Mouse (Mus musculus): ENCODE data around the gene Aplp2. TPM values are rescaled to one million over a fixed set of nuclear protein-coding genes. Genes with fewer than 3 reads are reported as not detected.

Gene Aplp2
- total and polyA plus RNA-seq, 2 experiments from 2014 or later, result 444 to 466 TPM

DNA sequence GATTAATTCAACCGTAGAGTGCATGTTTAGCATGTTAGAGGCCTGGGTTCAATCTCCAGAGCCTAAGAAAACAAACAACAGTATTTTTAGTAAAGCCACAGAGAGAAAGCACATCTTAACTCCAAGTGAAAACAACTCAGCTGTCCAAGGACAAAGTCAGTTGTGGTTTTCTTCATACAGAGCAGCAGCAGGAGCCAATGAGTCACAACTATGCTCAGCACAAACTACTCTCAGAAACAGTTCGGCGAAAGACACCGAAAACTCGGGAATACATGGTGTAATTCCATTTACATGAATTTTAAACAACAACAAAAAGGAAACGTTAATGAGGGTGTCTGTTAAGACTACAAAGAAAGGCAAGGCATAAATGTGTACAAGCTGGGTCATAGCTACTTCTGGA, 8.5 kb downstream of the Aplp2 start:
- no peaks in the 10 kb centered on the region for H3K9me3 ChIP-seq (ENCODE audit: low read length)
- H3K27ac ChIP-seq, result no peak overlapping the region
- H3K9ac ChIP-seq (replicated peaks; ENCODE audit: low read length), result no peak overlapping the region
- 78% methylated on average over 6 of the region's 6 CpGs for WGBS
- H3K4me3 ChIP-seq (ENCODE audit: low read length), result no peak overlapping the region
- no peaks in the 10 kb centered on the region; the same call in 1 of the 2 replicates for H3K4me1 ChIP-seq (ENCODE audit: insufficient read depth, low read length)
- no peak for DNase-seq (ENCODE audit: low spot score)
- no peak for TF ChIP-seq CTCF (IDR thresholded peaks at IDR 0.05; ENCODE audit: low read depth)
- H3K4me2 ChIP-seq (ENCODE audit: low read depth, low read length), result no peak overlapping the region
- H3K36me3 ChIP-seq (ENCODE audit: insufficient read depth, low read length), result no peaks in the 10 kb centered on the region
- ATAC-seq, result no peak
- no peaks in the 10 kb centered on the region for H3K27me3 ChIP-seq (ENCODE audit: insufficient read depth, low read length)

DNA sequence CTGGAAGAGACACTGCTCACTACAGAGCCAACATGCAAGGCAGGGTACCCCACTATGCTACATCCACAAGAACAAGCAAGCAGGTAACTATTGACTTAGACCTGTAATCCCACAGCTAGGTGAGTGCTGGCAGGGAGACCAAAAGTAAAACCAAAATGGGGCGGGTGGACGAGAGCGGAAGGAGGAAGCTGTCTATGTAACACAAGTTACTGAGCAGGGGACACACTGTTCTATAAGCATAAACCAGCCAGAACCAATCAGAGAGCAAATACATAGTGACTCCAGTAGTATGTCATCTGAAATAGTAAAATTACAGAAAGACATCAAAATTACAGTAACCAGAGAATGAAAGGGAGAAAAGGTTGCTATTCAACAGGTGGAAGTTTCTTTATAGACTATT, 13.0 kb downstream of the Aplp2 start:
- DNase-seq (ENCODE audit: low spot score), result no peak
- Histone ChIP-seq H3K4me3 (ENCODE audit: low read length) (no peak overlapping the region), H3K36me3 (ENCODE audit: insufficient read depth, low read length) (no peaks in the 10 kb centered on the region), H3K4me1 (ENCODE audit: insufficient read depth, low read length) (no peaks in the 10 kb centered on the region), H3K27ac (no peak overlapping the region), H3K4me2 (ENCODE audit: low read depth, low read length) (no peak overlapping the region), H3K27me3 (ENCODE audit: insufficient read depth, low read length) (no peaks in the 10 kb centered on the region), H3K9ac (replicated peaks; ENCODE audit: low read length) (no peak overlapping the region), H3K9me3 (ENCODE audit: low read length) (no peaks in the 10 kb centered on the region)
- no peak for ATAC-seq
- no peak for TF ChIP-seq CTCF (IDR thresholded peaks at IDR 0.05; ENCODE audit: low read depth)
- WGBS, result 98% methylated on average over 3 of the region's 3 CpGs

DNA sequence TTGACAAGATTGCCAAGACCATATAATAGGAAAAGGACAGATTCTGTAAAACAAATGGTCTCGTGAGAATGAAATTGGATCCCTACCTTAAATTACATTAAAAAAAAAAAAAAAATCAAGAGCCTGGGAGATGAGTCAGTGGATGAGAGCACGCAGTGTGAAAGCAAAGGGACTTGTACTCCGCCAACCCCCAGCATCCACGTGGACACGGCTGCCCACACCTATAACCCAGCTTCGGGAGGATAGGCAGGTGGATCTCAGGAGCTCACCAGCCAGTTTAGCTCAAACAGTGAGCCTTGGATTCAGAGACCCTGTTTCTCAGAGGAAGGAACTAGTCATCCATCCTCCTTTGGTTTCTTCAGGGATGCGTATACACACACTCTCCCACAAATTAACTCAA, 13.8 kb downstream of the Aplp2 start:
- H3K9ac ChIP-seq (replicated peaks; ENCODE audit: low read length), result no peak overlapping the region
- no peak overlapping the region for H3K4me3 ChIP-seq (ENCODE audit: low read length)
- H3K9me3 ChIP-seq (ENCODE audit: low read length), result no peaks in the 10 kb centered on the region
- H3K36me3 ChIP-seq (ENCODE audit: insufficient read depth, low read length), result no peaks in the 10 kb centered on the region; the same call in 1 of the 2 replicates
- 94% methylated on average over 7 of the region's 7 CpGs for WGBS
- H3K27me3 ChIP-seq (ENCODE audit: insufficient read depth, low read length), result no peaks in the 10 kb centered on the region
- ATAC-seq (no peak), DNase-seq (ENCODE audit: low spot score) (no peak)
- TF ChIP-seq CTCF (IDR thresholded peaks at IDR 0.05; ENCODE audit: low read depth), result no peak
- no peaks in the 10 kb centered on the region for H3K4me1 ChIP-seq (ENCODE audit: insufficient read depth, low read length)
- no peak overlapping the region for H3K27ac ChIP-seq
- H3K4me2 ChIP-seq (ENCODE audit: low read depth, low read length), result no peak overlapping the region

DNA sequence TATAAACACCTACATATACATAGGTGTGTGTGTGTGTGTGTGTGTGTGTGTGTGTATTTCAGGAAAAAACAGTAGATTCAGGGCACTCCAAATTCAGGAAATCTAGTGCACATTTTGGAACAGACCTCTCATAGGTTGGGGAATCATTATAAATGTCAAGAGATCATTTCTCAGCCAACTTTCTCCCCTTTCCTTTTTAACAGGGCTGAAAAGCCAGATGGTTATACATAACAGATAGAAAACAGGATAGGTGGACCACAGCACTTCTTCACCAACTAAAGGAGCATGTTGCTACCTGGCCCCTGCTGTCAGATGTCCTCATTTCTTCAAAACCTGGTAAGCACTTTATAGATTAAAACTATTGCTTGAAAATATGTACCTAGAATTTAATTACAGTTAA, 14.9 kb downstream of the Aplp2 start:
- H3K27me3 ChIP-seq (ENCODE audit: insufficient read depth, low read length), result no peaks in the 10 kb centered on the region
- DNase-seq (ENCODE audit: low spot score) (no peak), ATAC-seq (no peak)
- H3K9me3 ChIP-seq (ENCODE audit: low read length), result no peaks in the 10 kb centered on the region
- no peak overlapping the region for H3K4me2 ChIP-seq (ENCODE audit: low read depth, low read length)
- H3K4me3 ChIP-seq (ENCODE audit: low read length), result no peak overlapping the region
- H3K36me3 ChIP-seq (ENCODE audit: insufficient read depth, low read length), result no peaks in the 10 kb centered on the region; the same call in 1 of the 2 replicates
- TF ChIP-seq CTCF (IDR thresholded peaks at IDR 0.05; ENCODE audit: low read depth), result no peak
- no peak overlapping the region for H3K9ac ChIP-seq (replicated peaks; ENCODE audit: low read length)
- H3K4me1 ChIP-seq (ENCODE audit: insufficient read depth, low read length), result no peaks in the 10 kb centered on the region
- H3K27ac ChIP-seq, result no peak overlapping the region

DNA sequence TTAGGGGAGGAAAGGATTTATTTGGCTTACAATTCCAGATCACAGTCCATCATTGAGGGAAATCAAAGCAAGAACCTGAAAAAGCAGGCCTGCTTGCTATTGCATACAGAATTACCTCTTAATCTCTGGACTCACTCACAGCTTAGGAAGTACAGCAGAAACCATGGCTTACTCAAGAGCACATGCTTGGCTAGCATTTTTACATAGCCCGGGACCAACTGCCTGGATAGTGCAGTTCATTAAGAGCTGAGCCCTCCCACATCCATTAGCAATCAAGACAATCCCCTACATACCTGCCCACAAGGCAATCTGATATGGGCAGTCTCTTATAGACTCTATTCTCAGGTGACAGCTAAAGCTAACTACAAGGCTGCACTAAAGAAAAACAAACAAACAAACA, 16.0 kb downstream of the Aplp2 start:
- H3K9ac ChIP-seq (replicated peaks; ENCODE audit: low read length), result no peak overlapping the region
- no peak overlapping the region for H3K27ac ChIP-seq
- no peaks in the 10 kb centered on the region for H3K27me3 ChIP-seq (ENCODE audit: insufficient read depth, low read length)
- no peak overlapping the region for H3K4me3 ChIP-seq (ENCODE audit: low read length)
- no peak for DNase-seq (ENCODE audit: low spot score)
- H3K36me3 ChIP-seq (ENCODE audit: insufficient read depth, low read length), result no peaks in the 10 kb centered on the region; the same call in 1 of the 2 replicates
- no peak for TF ChIP-seq CTCF (IDR thresholded peaks at IDR 0.05; ENCODE audit: low read depth)
- no peaks in the 10 kb centered on the region for H3K9me3 ChIP-seq (ENCODE audit: low read length)
- no peak overlapping the region for H3K4me2 ChIP-seq (ENCODE audit: low read depth, low read length)
- 97% methylated on average over 1 of the region's 1 CpGs for WGBS
- H3K4me1 ChIP-seq (ENCODE audit: insufficient read depth, low read length), result no peaks in the 10 kb centered on the region
- ATAC-seq, result no peak

DNA sequence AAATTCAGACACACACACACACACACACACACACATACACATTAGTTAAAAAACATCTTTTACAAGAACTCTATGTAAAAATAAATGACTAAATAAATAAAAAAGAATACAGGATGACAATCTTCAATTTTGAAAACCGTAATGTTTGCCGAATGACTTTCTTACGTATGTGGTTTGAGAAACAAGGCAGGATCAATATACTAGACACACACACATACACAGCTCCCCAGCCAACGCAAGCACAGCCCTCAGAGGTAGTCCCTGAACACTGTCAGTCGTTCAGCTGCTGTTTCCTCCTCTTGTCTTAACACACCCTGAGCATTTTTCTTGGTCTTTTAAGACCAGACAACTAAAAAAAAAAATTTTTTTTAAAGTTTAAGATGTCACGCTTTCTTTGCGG, 19.2 kb downstream of the Aplp2 start:
- Histone ChIP-seq H3K27ac (no peak overlapping the region), H3K4me3 (ENCODE audit: low read length) (no peak overlapping the region), H3K9me3 (ENCODE audit: low read length) (no peaks in the 10 kb centered on the region), H3K4me2 (ENCODE audit: low read depth, low read length) (no peak overlapping the region), H3K4me1 (ENCODE audit: insufficient read depth, low read length) (no peaks in the 10 kb centered on the region), H3K9ac (replicated peaks; ENCODE audit: low read length) (no peak overlapping the region), H3K36me3 (ENCODE audit: insufficient read depth, low read length) (no peaks in the 10 kb centered on the region; the same call in 1 of the 2 replicates), H3K27me3 (ENCODE audit: insufficient read depth, low read length) (no peaks in the 10 kb centered on the region)
- no peak for TF ChIP-seq CTCF (IDR thresholded peaks at IDR 0.05; ENCODE audit: low read depth)
- DNase-seq (ENCODE audit: low spot score), result no peak
- no peak for ATAC-seq
- WGBS, result 90% methylated on average over 7 of the region's 7 CpGs

DNA sequence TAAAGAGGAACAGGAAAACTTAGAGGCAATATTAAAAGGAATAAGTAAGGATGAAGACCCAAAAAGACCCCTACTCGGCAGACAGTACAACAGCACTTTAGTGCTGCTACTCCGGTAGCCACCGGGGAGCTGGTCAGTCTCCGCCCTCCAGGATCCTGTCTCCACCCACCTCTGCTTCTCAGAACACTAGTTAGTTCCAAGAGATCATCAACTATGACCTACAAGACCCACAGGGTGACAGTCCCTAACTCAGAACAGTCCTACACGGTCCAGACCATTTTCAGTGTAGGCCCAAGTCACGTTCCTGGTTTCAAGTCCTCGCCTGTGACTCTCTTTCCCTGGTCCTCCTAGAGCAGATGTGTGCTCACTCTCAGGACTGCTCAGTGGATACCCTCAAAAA, 20.1 kb downstream of the Aplp2 start:
- Histone ChIP-seq H3K4me3 (ENCODE audit: low read length) (no peak overlapping the region), H3K9me3 (ENCODE audit: low read length) (no peaks in the 10 kb centered on the region), H3K9ac (replicated peaks; ENCODE audit: low read length) (no peak overlapping the region), H3K4me1 (ENCODE audit: insufficient read depth, low read length) (no peaks in the 10 kb centered on the region), H3K36me3 (ENCODE audit: insufficient read depth, low read length) (no peaks in the 10 kb centered on the region; the same call in 1 of the 2 replicates), H3K27me3 (ENCODE audit: insufficient read depth, low read length) (no peaks in the 10 kb centered on the region), H3K4me2 (ENCODE audit: low read depth, low read length) (no peak overlapping the region), H3K27ac (no peak overlapping the region)
- DNase-seq (ENCODE audit: low spot score) (no peak), ATAC-seq (no peak)
- WGBS, result 78% methylated on average over 7 of the region's 7 CpGs
- no peak for TF ChIP-seq CTCF (IDR thresholded peaks at IDR 0.05; ENCODE audit: low read depth)

Measured in hindbrain, postnatal 0 days (tissue).